Comparison of ENCODE assay signal across 29 mouse cellular contexts in the genomic region with DNA sequence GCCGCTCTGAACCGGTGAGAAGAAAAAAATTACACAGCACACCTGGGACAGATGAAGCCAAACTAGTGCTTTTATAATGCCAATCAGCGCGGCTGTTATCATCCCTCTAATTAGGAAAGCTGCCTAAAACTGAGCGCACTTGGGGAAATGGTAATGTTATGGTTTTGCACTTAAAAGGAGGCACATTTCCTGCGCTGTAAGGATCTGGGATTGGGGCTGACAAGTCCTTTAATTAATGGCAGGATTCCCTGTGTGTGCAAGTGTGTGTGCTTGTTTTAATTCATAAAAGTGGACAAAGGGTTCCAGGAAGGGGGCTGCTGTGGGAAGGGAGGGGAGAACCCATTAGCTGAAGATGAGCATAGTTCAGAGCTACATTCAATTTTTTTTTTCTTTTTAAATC.
DNase-seq lines count a peak whose midpoint lies in the region; ATAC-seq and TF ChIP-seq lines count a peak whose summit lies in the region.
"Had no signal": no experiment of that assay in that cellular context is flagged by ENCODE, and none has a peak within 500 bp of the region (broad histone marks: within the 10 kb centered on the region; RNA-seq: fewer than 3 reads in every experiment).

No protein-coding gene starts in this region.

- TF ChIP-seq POLR2A in thymus, adult 2 months (IDR thresholded peaks at IDR 0.05; ENCODE audit: control insufficient read depth, extremely low read depth, insufficient read depth, low read length, poor library complexity) = no peak

- peak; percentile 78 for DNase-seq in forebrain, embryonic 14.5 days (ENCODE audit: low spot score)
- no peak for DNase-seq in forebrain, embryonic 10.5 days (ENCODE audit: extremely low spot score, low spot score)
- DNase-seq in retina, embryonic 14.5 days (ENCODE audit: low spot score) = peak; percentile 19
- DNase-seq in retina, postnatal 1 day = no peak
- DNase-seq in kidney, adult 9 months = no peak
- no peak for DNase-seq in thymus, adult 2 months
- DNase-seq: adrenal gland, postnatal 10 days; B cell, adult 2 months; cerebellum, adult 11-12 months; cerebellum, adult 9-11 months; gastrocnemius, adult 2 months; gastrocnemius, postnatal 36 days; heart, adult 18-20 months; heart, postnatal 36 days; kidney, adult 2 months; layer of hippocampus, postnatal 36 days; left cerebral cortex, postnatal 4 days; liver, postnatal 0 days; lung, postnatal 36 days; right cerebral cortex, adult 18-20 months; thymus, postnatal 4 days had no signal

- TF ChIP-seq CTCF in thymus, adult 2 months (IDR thresholded peaks at IDR 0.05; ENCODE audit: borderline replicate concordance, control insufficient read depth, extremely low read depth, insufficient read depth, low read length, poor library complexity) = no peak

- ATAC-seq in forebrain, embryonic 14.5 days = 0 out of 2 replicates have a peak, but pooled peaks have one; percentile 3
- no peak for ATAC-seq in forebrain, embryonic 16.5 days
- ATAC-seq: liver, embryonic 12.5 days; liver, postnatal 0 days had no signal

- WGBS in forebrain, embryonic 14.5 days = 4% methylated on average over 6 of the region's 6 CpGs
- WGBS in forebrain, embryonic 10.5 days = 16% methylated on average over 6 of the region's 6 CpGs
- 4% methylated on average over 6 of the region's 6 CpGs for WGBS in forebrain, embryonic 16.5 days
- 25% methylated on average over 6 of the region's 6 CpGs for WGBS in thymus, adult 2 months

- H3K4me3 ChIP-seq in forebrain, embryonic 14.5 days (ENCODE audit: low read depth, low read length) = no peak overlapping the region
- no peak overlapping the region for H3K4me3 ChIP-seq in forebrain, embryonic 10.5 days
- H3K4me3 ChIP-seq in forebrain, embryonic 16.5 days (replicated peaks; ENCODE audit: low read length) = no peak overlapping the region
- no peak overlapping the region for H3K4me3 ChIP-seq in thymus, adult 2 months (ENCODE audit: control insufficient read depth, insufficient read depth, low read length)
- H3K4me3 ChIP-seq: gastrocnemius, adult 2 months; hindbrain, embryonic 15.5 days; liver, embryonic 12.5 days; megakaryocyte, embryonic 14.5 days; neural tube, embryonic 15.5 days had no signal

- no peak overlapping the region for H3K9ac ChIP-seq in forebrain, embryonic 14.5 days (ENCODE audit: low read length)
- H3K9ac ChIP-seq in forebrain, embryonic 16.5 days (replicated peaks; ENCODE audit: low read depth, low read length) = no peak overlapping the region
- H3K9ac ChIP-seq: hindbrain, embryonic 15.5 days; liver, embryonic 12.5 days; liver, postnatal 0 days; neural tube, embryonic 15.5 days had no signal

- H3K4me2 ChIP-seq in forebrain, embryonic 14.5 days (ENCODE audit: low read length) = peak overlapping the region; percentile 30
- H3K4me2 ChIP-seq in forebrain, embryonic 16.5 days (ENCODE audit: low read length) = peak overlapping the region; percentile 23; the same call in 1 of the 2 replicates
- H3K4me2 ChIP-seq: heart, embryonic 11.5 days; hindbrain, embryonic 15.5 days; liver, embryonic 12.5 days had no signal

- no peak overlapping the region for H3K27ac ChIP-seq in forebrain, embryonic 14.5 days (ENCODE audit: low read depth, low read length)
- H3K27ac ChIP-seq in forebrain, embryonic 10.5 days = no peak overlapping the region
- H3K27ac ChIP-seq in forebrain, embryonic 16.5 days (ENCODE audit: low read length) = no peak overlapping the region
- no peak overlapping the region for H3K27ac ChIP-seq in thymus, adult 2 months (ENCODE audit: control insufficient read depth, insufficient read depth, low read length)
- H3K27ac ChIP-seq: gastrocnemius, adult 2 months; hindbrain, embryonic 15.5 days; kidney, postnatal 0 days; liver, embryonic 12.5 days; neural tube, embryonic 15.5 days; stomach, postnatal 0 days had no signal

- H3K27me3 ChIP-seq in forebrain, embryonic 14.5 days (replicated peaks; ENCODE audit: control insufficient read depth, insufficient read depth, low read length) = no peaks in the 10 kb centered on the region
- peaks cover 21% of the 10 kb centered on the region for H3K27me3 ChIP-seq in forebrain, embryonic 10.5 days (ENCODE audit: poor library complexity, severe bottlenecking)
- no peaks in the 10 kb centered on the region for H3K27me3 ChIP-seq in forebrain, embryonic 16.5 days (replicated peaks; ENCODE audit: control insufficient read depth, insufficient read depth, low read length)
- no peaks in the 10 kb centered on the region for H3K27me3 ChIP-seq in thymus, adult 2 months (ENCODE audit: control insufficient read depth, insufficient read depth, low read length)
- H3K27me3 ChIP-seq: hindbrain, embryonic 15.5 days had no signal

- peaks cover 32% of the 10 kb centered on the region for H3K4me1 ChIP-seq in forebrain, embryonic 14.5 days (ENCODE audit: control insufficient read depth, insufficient read depth, low read length)
- H3K4me1 ChIP-seq in forebrain, embryonic 10.5 days = peaks cover 56% of the 10 kb centered on the region
- peaks cover 38% of the 10 kb centered on the region for H3K4me1 ChIP-seq in forebrain, embryonic 16.5 days (replicated peaks; ENCODE audit: control insufficient read depth, insufficient read depth, low read length)
- H3K4me1 ChIP-seq in thymus, adult 2 months (replicated peaks; ENCODE audit: control insufficient read depth, insufficient read depth, low read length) = no peaks in the 10 kb centered on the region
- H3K4me1 ChIP-seq: liver, embryonic 12.5 days; megakaryocyte, embryonic 14.5 days had no signal

- H3K36me3 ChIP-seq in forebrain, embryonic 14.5 days (ENCODE audit: control insufficient read depth, insufficient read depth, low read length) = no peaks in the 10 kb centered on the region
- no peaks in the 10 kb centered on the region for H3K36me3 ChIP-seq in forebrain, embryonic 10.5 days (replicated peaks)
- H3K36me3 ChIP-seq in forebrain, embryonic 16.5 days (ENCODE audit: control insufficient read depth, insufficient read depth) = no peaks in the 10 kb centered on the region
- H3K36me3 ChIP-seq in thymus, adult 2 months (ENCODE audit: control insufficient read depth, insufficient read depth, low read length) = no peaks in the 10 kb centered on the region
- H3K36me3 ChIP-seq: hindbrain, embryonic 15.5 days; liver, embryonic 12.5 days; neural tube, embryonic 15.5 days had no signal

- H3K9me3 ChIP-seq in forebrain, embryonic 14.5 days (replicated peaks; ENCODE audit: control insufficient read depth, low read length) = no peaks in the 10 kb centered on the region
- H3K9me3 ChIP-seq in forebrain, embryonic 10.5 days = no peaks in the 10 kb centered on the region
- H3K9me3 ChIP-seq in forebrain, embryonic 16.5 days (ENCODE audit: control insufficient read depth, low read length) = no peaks in the 10 kb centered on the region
- H3K9me3 ChIP-seq: hindbrain, embryonic 15.5 days; liver, embryonic 12.5 days; neural tube, embryonic 15.5 days had no signal

Comparison
In these comparisons a context has a peak if more than half of its experiments do, and no peak if none do; other contexts are left out.
1. DNase-seq: peak in forebrain, embryonic 14.5 days (single experiment) and retina, embryonic 14.5 days (single experiment); none in forebrain, embryonic 10.5 days (single experiment), retina, postnatal 1 day (single experiment), kidney, adult 9 months (single experiment) and thymus, adult 2 months (single experiment).